Mouse (Mus musculus): ENCODE data around the gene Ier2. TPM values are rescaled to one million over a fixed set of nuclear protein-coding genes. Genes with fewer than 3 reads are reported as not detected.

Gene Ier2
- polyA plus RNA-seq, 1 experiment from 2014 or later: 13.1 TPM

GRCm38 (mm10) chr8:84661961-84662571 is 586 bp downstream of the Ier2 start:
- Histone ChIP-seq H3K36me3 (ENCODE audit: inconsistent target) (no peaks in the 10 kb centered on the region), H3K27ac (peak overlapping the region; percentile 89), H3K79me2 (ENCODE audit: inconsistent target) (peaks cover 16% of the 10 kb centered on the region; the same call in 1 of the 2 replicates), H3K4me3 (ENCODE audit: inconsistent target) (peak overlapping the region; percentile 56)
- under 1% methylated on average over 57 of the region's 61 CpGs for WGBS (ENCODE audit: missing documents)

GRCm38 (mm10) chr8:84661458-84661871 is 1.2 kb downstream of the Ier2 start:
- WGBS (ENCODE audit: missing documents): 2% methylated on average over 22 of the region's 24 CpGs
- peak overlapping the region; percentile 89 for H3K27ac ChIP-seq
- peak overlapping the region; percentile 56 for H3K4me3 ChIP-seq (ENCODE audit: inconsistent target)
- no peaks in the 10 kb centered on the region for H3K36me3 ChIP-seq (ENCODE audit: inconsistent target)
- peaks cover 16% of the 10 kb centered on the region; the same call in 1 of the 2 replicates for H3K79me2 ChIP-seq (ENCODE audit: inconsistent target)

- WGBS (ENCODE audit: missing documents): 1% methylated on average over 20 of the region's 20 CpGs
- H3K36me3 ChIP-seq (ENCODE audit: inconsistent target): no peaks in the 10 kb centered on the region
- H3K79me2 ChIP-seq (ENCODE audit: inconsistent target): peaks cover 16% of the 10 kb centered on the region; the same call in 1 of the 2 replicates
- peak overlapping the region; percentile 56 for H3K4me3 ChIP-seq (ENCODE audit: inconsistent target)
- peak overlapping the region; percentile 89 for H3K27ac ChIP-seq
These were observed 1.7 kb downstream of the Ier2 start for GRCm38 (mm10) chr8:84660819-84661457.

GRCm38 (mm10) chr8:84659936-84660818 is 2.5 kb downstream of the Ier2 start:
- Histone ChIP-seq H3K36me3 (ENCODE audit: inconsistent target) (no peaks in the 10 kb centered on the region), H3K79me2 (ENCODE audit: inconsistent target) (peaks cover 16% of the 10 kb centered on the region; the same call in 1 of the 2 replicates), H3K4me3 (ENCODE audit: inconsistent target) (peak overlapping the region; percentile 56), H3K27ac (peak overlapping the region; percentile 89)
- WGBS (ENCODE audit: missing documents): 9% methylated on average over 33 of the region's 33 CpGs

- peaks cover 16% of the 10 kb centered on the region; the same call in 1 of the 2 replicates for H3K79me2 ChIP-seq (ENCODE audit: inconsistent target)
- no peaks in the 10 kb centered on the region for H3K36me3 ChIP-seq (ENCODE audit: inconsistent target)
- 75% methylated on average over 1 of the region's 1 CpGs for WGBS (ENCODE audit: missing documents)
- H3K27ac ChIP-seq: no peak overlapping the region
- no peak overlapping the region for H3K4me3 ChIP-seq (ENCODE audit: inconsistent target)
These were observed 3.7 kb downstream of the Ier2 start for GRCm38 (mm10) chr8:84658951-84659350.

GRCm38 (mm10) chr8:84657680-84658079 is 5.0 kb downstream of the Ier2 start:
- Histone ChIP-seq H3K36me3 (ENCODE audit: inconsistent target) (no peaks in the 10 kb centered on the region), H3K27ac (no peak overlapping the region), H3K79me2 (ENCODE audit: inconsistent target) (peaks cover 16% of the 10 kb centered on the region; the same call in 1 of the 2 replicates), H3K4me3 (ENCODE audit: inconsistent target) (no peak overlapping the region)
- WGBS (ENCODE audit: missing documents): 95% methylated on average over 3 of the region's 4 CpGs

GRCm38 (mm10) chr8:84657203-84657602 is 5.4 kb downstream of the Ier2 start:
- Histone ChIP-seq H3K27ac (no peak overlapping the region), H3K79me2 (ENCODE audit: inconsistent target) (peaks cover 13% of the 10 kb centered on the region; the same call in 1 of the 2 replicates), H3K36me3 (ENCODE audit: inconsistent target) (no peaks in the 10 kb centered on the region), H3K4me3 (ENCODE audit: inconsistent target) (no peak overlapping the region)

- no peak overlapping the region for H3K27ac ChIP-seq
- WGBS (ENCODE audit: missing documents): 2% methylated on average over 23 of the region's 23 CpGs
These were observed 6.0 kb downstream of the Ier2 start for GRCm38 (mm10) chr8:84656641-84657126.

GRCm38 (mm10) chr8:84656191-84656525 is 6.5 kb downstream of the Ier2 start:
- Histone ChIP-seq H3K36me3 (ENCODE audit: inconsistent target) (no peaks in the 10 kb centered on the region), H3K4me3 (ENCODE audit: inconsistent target) (no peak overlapping the region), H3K79me2 (ENCODE audit: inconsistent target) (peaks cover 5% of the 10 kb centered on the region; the same call in 1 of the 2 replicates), H3K27ac (no peak overlapping the region)
- WGBS (ENCODE audit: missing documents): 23% methylated on average over 10 of the region's 10 CpGs

More at GRCm38 (mm10) chr8:84656641-84657126, 6.0 kb downstream of the Ier2 start:
- Histone ChIP-seq H3K79me2 (ENCODE audit: inconsistent target) (peaks cover 10% of the 10 kb centered on the region; the same call in 1 of the 2 replicates), H3K4me3 (ENCODE audit: inconsistent target) (peak overlapping the region; percentile 8; the same call in 1 of the 2 replicates), H3K36me3 (ENCODE audit: inconsistent target) (no peaks in the 10 kb centered on the region)

GRCm38 (mm10) chr8:84655336-84656190 is 7.1 kb downstream of the Ier2 start:
- H3K4me3 ChIP-seq (ENCODE audit: inconsistent target): no peak overlapping the region
- H3K36me3 ChIP-seq (ENCODE audit: inconsistent target): no peaks in the 10 kb centered on the region
- H3K27ac ChIP-seq: no peak overlapping the region
- no peaks in the 10 kb centered on the region for H3K79me2 ChIP-seq (ENCODE audit: inconsistent target)
- 41% methylated on average over 11 of the region's 15 CpGs for WGBS (ENCODE audit: missing documents)

GRCm38 (mm10) chr8:84654597-84654996 is 8.1 kb downstream of the Ier2 start:
- no peak overlapping the region for H3K4me3 ChIP-seq (ENCODE audit: inconsistent target)
- H3K36me3 ChIP-seq (ENCODE audit: inconsistent target): no peaks in the 10 kb centered on the region
- H3K27ac ChIP-seq: no peak overlapping the region
- H3K79me2 ChIP-seq (ENCODE audit: inconsistent target): no peaks in the 10 kb centered on the region
- 63% methylated on average over 4 of the region's 4 CpGs for WGBS (ENCODE audit: missing documents)

- Histone ChIP-seq H3K27ac (no peak overlapping the region), H3K79me2 (ENCODE audit: inconsistent target) (no peaks in the 10 kb centered on the region), H3K36me3 (ENCODE audit: inconsistent target) (no peaks in the 10 kb centered on the region), H3K4me3 (ENCODE audit: inconsistent target) (no peak overlapping the region)
- 85% methylated on average over 9 of the region's 9 CpGs for WGBS (ENCODE audit: missing documents)
These were observed 9.5 kb downstream of the Ier2 start for GRCm38 (mm10) chr8:84653092-84653631.

- H3K4me3 ChIP-seq (ENCODE audit: inconsistent target): no peak overlapping the region
- H3K27ac ChIP-seq: no peak overlapping the region
- no peaks in the 10 kb centered on the region for H3K79me2 ChIP-seq (ENCODE audit: inconsistent target)
- 94% methylated on average over 3 of the region's 3 CpGs for WGBS (ENCODE audit: missing documents)
- no peaks in the 10 kb centered on the region for H3K36me3 ChIP-seq (ENCODE audit: inconsistent target)
These were observed 12.4 kb downstream of the Ier2 start for GRCm38 (mm10) chr8:84650213-84650612.
